Mouse (Mus musculus) liver, embryonic 14.5 days (tissue): ENCODE data around the gene Gm21312. TPM values are rescaled to one million over a fixed set of nuclear protein-coding genes. Genes with fewer than 3 reads are reported as not detected.

ENCODE experiments used
- ATAC-seq: fragments of 200-750 bp; cut with Nextera tagmentation; 2 replicates; pipeline ENCODE4 v1.8.0; 2017; ENCODE audit warnings: moderate number of reproducible peaks, mild to moderate bottlenecking, moderate library complexity; ENCODE audit not compliant: insufficient read depth
- DNase-seq, 3 experiments: peaks; one replicate each; pipeline ENCODE4 v3.0.0-alpha.2; 2012 to 2013; ENCODE audit warnings: low read depth in 3 of 3, low spot score in 3 of 3
- H3K27ac ChIP-seq: fragments of 300-500 bp; sonication (generic); 2 replicates; pipeline ENCODE4 v1.5.1; 2014; ENCODE audit warnings: moderate library complexity, mild to moderate bottlenecking, control low read depth, inconsistent platforms
- H3K27me3 ChIP-seq: fragments of 300-500 bp; sonication (generic); 2 replicates; pipeline ENCODE4 v1.6.1; 2014; ENCODE audit warnings: mild to moderate bottlenecking, low read length, moderate library complexity; ENCODE audit not compliant: control insufficient read depth, insufficient read depth
- H3K36me3 ChIP-seq: fragments of 300-500 bp; sonication (generic); replicated peaks from 2 replicates; pipeline ENCODE4 v1.6.1; 2014; ENCODE audit warnings: low read depth; ENCODE audit not compliant: control insufficient read depth, insufficient read depth
- H3K4me1 ChIP-seq, 2 experiments: fragments of 200-500 bp in 1 of 2; fragments of 300-500 bp in 1 of 2; sonication (generic) in 1 of 2; replicated peaks; 2 replicates each; pipeline ENCODE4 v1.6.1; 2012 to 2014; ENCODE audit warnings: antibody characterized with exemption in 1 of 2, inconsistent platforms in 1 of 2, low read length in 1 of 2; ENCODE audit not compliant: control insufficient read depth in 2 of 2, insufficient read depth in 2 of 2
- H3K4me2 ChIP-seq: fragments of 300-500 bp; sonication (generic); 2 replicates; pipeline ENCODE4 v1.6.1; 2014; ENCODE audit warnings: low read depth, mild to moderate bottlenecking, control low read depth, moderate library complexity
- H3K4me3 ChIP-seq, 2 experiments: fragments of 200-500 bp in 1 of 2; fragments of 300-500 bp in 1 of 2; sonication (generic) in 1 of 2; 2 replicates each; pipeline ENCODE4 v1.5.1; 2012 to 2014; ENCODE audit warnings: low read depth in 2 of 2, low read length in 2 of 2, mild to moderate bottlenecking in 2 of 2, control low read depth in 1 of 2, inconsistent platforms in 1 of 2, moderate library complexity in 1 of 2; ENCODE audit not compliant: insufficient read depth in 1 of 2
- H3K9ac ChIP-seq: fragments of 300-500 bp; sonication (generic); replicated peaks from 2 replicates; pipeline ENCODE4 v1.6.1; 2014; ENCODE audit warnings: mild to moderate bottlenecking, control low read depth, moderate library complexity
- H3K9me3 ChIP-seq: fragments of 300-500 bp; sonication (generic); 2 replicates; pipeline ENCODE4 v1.6.1; 2016; ENCODE audit warnings: low read length, mixed read lengths; ENCODE audit not compliant: control insufficient read depth
- CTCF ChIP-seq: IDR thresholded peaks from 2 replicates; pipeline ENCODE4 v1.5.1; 2016; ENCODE audit warnings: antibody characterized with exemption, low read depth, control low read depth
- EP300 ChIP-seq: IDR thresholded peaks from 2 replicates; pipeline ENCODE4 v1.6.1; 2016; ENCODE audit warnings: antibody characterized with exemption, low read depth
- WGBS: fragments of 180-500 bp; shearing (Covaris S2); extraction: QIAGEN DNeasy Blood & Tissue Kit; methylation state at CpG from one replicate; pipeline ENCODE4 v1.1.7; 2014; ENCODE audit not compliant: insufficient replicate concordance; 5-methylcytosine and 5-hydroxymethylcytosine counted together
- polyA plus RNA-seq, 2 experiments: library from polyadenylated mRNA; depleted of rRNA in 1 of 2; stranded (reverse) in 1 of 2; unstranded in 1 of 2; fragments of >200 nt; fragmentation: Nextera tagmentation in 1 of 2; extraction: Ambion mirVana in 1 of 2; gene quantifications; 2 replicates each; pipeline versions ENCODE4 v1.2.1 to v1.2.3; 2012 to 2014

The Gm21312 gene
- polyA plus RNA-seq, 2 experiments: not detected

GRCm38 (mm10) chr10:104209655-104210054 is 32.8 kb downstream of the Gm21312 start:
- Histone ChIP-seq H3K4me2 (no peak overlapping the region), H3K9ac (no peak overlapping the region), H3K27ac (no peak overlapping the region), H3K4me1 (no peaks in the 10 kb centered on the region), H3K4me3 (no peak overlapping the region), H3K9me3 (no peaks in the 10 kb centered on the region), H3K36me3 (no peaks in the 10 kb centered on the region), H3K27me3 (no peaks in the 10 kb centered on the region)
- DNase-seq (no peak), ATAC-seq (no peak)
- WGBS: 44% methylated on average over 1 of the region's 1 CpGs
- TF ChIP-seq EP300 (no peak), CTCF (no peak)

GRCm38 (mm10) chr10:104210268-104210990 is 33.6 kb downstream of the Gm21312 start:
- no peaks in the 10 kb centered on the region for H3K4me1 ChIP-seq
- H3K4me3 ChIP-seq: no peak overlapping the region
- no peaks in the 10 kb centered on the region for H3K27me3 ChIP-seq
- no peak overlapping the region for H3K9ac ChIP-seq
- H3K36me3 ChIP-seq: no peaks in the 10 kb centered on the region
- WGBS: 61% methylated on average over 3 of the region's 3 CpGs
- TF ChIP-seq EP300 (no peak), CTCF (no peak)
- H3K9me3 ChIP-seq: no peaks in the 10 kb centered on the region
- ATAC-seq (no peak), DNase-seq (no peak)
- H3K4me2 ChIP-seq: no peak overlapping the region
- no peak overlapping the region for H3K27ac ChIP-seq

- WGBS: 60% methylated on average over 5 of the region's 5 CpGs
- no peak for ATAC-seq
- H3K4me1 ChIP-seq: no peaks in the 10 kb centered on the region
- no peaks in the 10 kb centered on the region for H3K9me3 ChIP-seq
- H3K36me3 ChIP-seq: no peaks in the 10 kb centered on the region
- no peak overlapping the region for H3K27ac ChIP-seq
- no peak overlapping the region for H3K4me3 ChIP-seq
- no peaks in the 10 kb centered on the region for H3K27me3 ChIP-seq
- TF ChIP-seq CTCF (no peak), EP300 (no peak)
- no peak overlapping the region for H3K9ac ChIP-seq
- DNase-seq: no peak
- no peak overlapping the region for H3K4me2 ChIP-seq
Observed at GRCm38 (mm10) chr10:104214527-104214926, 37.7 kb downstream of the Gm21312 start.

- Histone ChIP-seq H3K9ac (no peak overlapping the region), H3K4me1 (no peaks in the 10 kb centered on the region), H3K4me3 (no peak overlapping the region), H3K27me3 (no peaks in the 10 kb centered on the region), H3K9me3 (no peaks in the 10 kb centered on the region), H3K36me3 (no peaks in the 10 kb centered on the region), H3K4me2 (no peak overlapping the region), H3K27ac (no peak overlapping the region)
- WGBS: 66% methylated on average over 6 of the region's 6 CpGs
- ATAC-seq (no peak), DNase-seq (no peak)
- TF ChIP-seq CTCF: no peak
- TF ChIP-seq EP300: no peak
Observed at GRCm38 (mm10) chr10:104220303-104221021, 43.6 kb downstream of the Gm21312 start.

Other genes with a start within 250 kb of the Gm21312 start
- not detected in 2 replicates for gene Gm21293, start 34.0 kb upstream of the Gm21312 start, polyA plus RNA-seq (2012; rRNA removed)
- not detected in 2 replicates for gene Gm21293, start 34.0 kb upstream of the Gm21312 start, polyA plus RNA-seq (2014; fragmentation: Nextera tagmentation; extraction: Ambion mirVana)
- gene Gm6763, start 25.5 kb upstream of the Gm21312 start, polyA plus RNA-seq (2012; rRNA removed): not detected in 2 replicates
- gene Gm6763, start 25.5 kb upstream of the Gm21312 start, polyA plus RNA-seq (2014; fragmentation: Nextera tagmentation; extraction: Ambion mirVana): not detected in 2 replicates
- gene Gm8764, start 17.0 kb upstream of the Gm21312 start, polyA plus RNA-seq (2012; rRNA removed): not detected in 2 replicates
- not detected in 2 replicates for gene Gm8764, start 17.0 kb upstream of the Gm21312 start, polyA plus RNA-seq (2014; fragmentation: Nextera tagmentation; extraction: Ambion mirVana)
- not detected in 2 replicates for gene Gm21304, start 8.5 kb upstream of the Gm21312 start, polyA plus RNA-seq (2012; rRNA removed)
- gene Gm21304, start 8.5 kb upstream of the Gm21312 start, polyA plus RNA-seq (2014; fragmentation: Nextera tagmentation; extraction: Ambion mirVana): not detected in 2 replicates
- not detected in 2 replicates for gene Gm20765, start 8.5 kb downstream of the Gm21312 start, polyA plus RNA-seq (2012; rRNA removed)
- gene Gm20765, start 8.5 kb downstream of the Gm21312 start, polyA plus RNA-seq (2014; fragmentation: Nextera tagmentation; extraction: Ambion mirVana): not detected in 2 replicates
- gene Gm4340, start 17.0 kb downstream of the Gm21312 start, polyA plus RNA-seq (2012; rRNA removed): not detected in 2 replicates
- gene Gm4340, start 17.0 kb downstream of the Gm21312 start, polyA plus RNA-seq (2014; fragmentation: Nextera tagmentation; extraction: Ambion mirVana): not detected in 2 replicates